Mouse (Mus musculus): ENCODE results near the gene Scoc.

DNA sequence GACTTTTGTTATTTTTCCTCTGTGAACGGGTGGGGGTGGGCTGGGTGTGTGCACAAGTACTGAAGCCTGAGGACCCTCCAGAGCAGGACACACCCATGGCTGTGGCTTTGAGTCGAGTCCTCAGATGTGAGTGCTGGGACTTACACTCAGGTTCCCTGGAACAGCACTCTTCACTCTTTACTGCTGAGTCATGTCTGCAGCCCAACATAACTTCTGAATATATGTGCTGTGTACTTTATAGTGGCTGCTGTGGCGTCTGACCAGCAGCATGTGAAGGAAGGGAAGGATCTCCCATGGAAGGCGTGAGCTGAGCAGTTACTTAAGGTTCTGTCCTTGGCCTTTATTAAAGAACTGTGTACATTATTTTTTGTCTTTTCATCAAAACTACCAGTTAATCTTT, 78.0 kb downstream of the Scoc start:
- no peak for TF ChIP-seq CTCF (IDR thresholded peaks at IDR 0.05; ENCODE audit: low read depth)
- no peak for TF ChIP-seq EP300 (IDR thresholded peaks at IDR 0.05; ENCODE audit: low read depth)
